Mouse (Mus musculus) cerebellum, adult 9-10 months (tissue): ENCODE results near the gene Tmsb15a.
A peak's percentile ranks its signal among the peaks of the same experiment; 100 is the strongest.
"Not testable (repeated sequence)": the region's sequence is repeated elsewhere in the genome, so short reads cannot be mapped to it uniquely, and the experiment has no call there.

Experiments used
- DNase-seq: peaks from one replicate; pipeline ENCODE4 v3.0.0; 2022

Gene Tmsb15a

DNA sequence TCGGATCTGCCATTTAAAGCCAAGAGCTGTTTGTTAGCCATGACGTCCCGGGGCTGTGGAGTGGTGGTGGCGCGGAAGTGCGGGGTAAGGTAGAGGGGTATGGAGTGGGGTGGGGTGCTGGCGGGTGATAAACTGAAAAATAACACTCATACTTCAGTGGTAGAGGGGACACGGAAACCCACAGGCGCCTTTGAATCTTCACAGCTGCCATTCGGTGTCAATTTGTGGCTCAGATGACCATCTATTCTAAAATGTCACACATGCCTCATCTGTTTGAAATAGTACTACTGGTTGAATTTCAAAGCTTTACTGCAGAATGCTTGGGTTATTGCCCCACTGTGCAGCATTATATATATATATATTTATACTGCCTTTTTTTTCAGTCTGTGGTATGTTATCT is at the start of gene Tmsb15a:
Gene Tmsb15a (minus strand): TSS at position 101 of the 400 bp plus-strand sequence.
- no peak for DNase-seq

GRCm38 (mm10) chrX:135768565-135768964 is 43.5 kb upstream of the Tmsb15a start:
- DNase-seq, result no peak

DNA sequence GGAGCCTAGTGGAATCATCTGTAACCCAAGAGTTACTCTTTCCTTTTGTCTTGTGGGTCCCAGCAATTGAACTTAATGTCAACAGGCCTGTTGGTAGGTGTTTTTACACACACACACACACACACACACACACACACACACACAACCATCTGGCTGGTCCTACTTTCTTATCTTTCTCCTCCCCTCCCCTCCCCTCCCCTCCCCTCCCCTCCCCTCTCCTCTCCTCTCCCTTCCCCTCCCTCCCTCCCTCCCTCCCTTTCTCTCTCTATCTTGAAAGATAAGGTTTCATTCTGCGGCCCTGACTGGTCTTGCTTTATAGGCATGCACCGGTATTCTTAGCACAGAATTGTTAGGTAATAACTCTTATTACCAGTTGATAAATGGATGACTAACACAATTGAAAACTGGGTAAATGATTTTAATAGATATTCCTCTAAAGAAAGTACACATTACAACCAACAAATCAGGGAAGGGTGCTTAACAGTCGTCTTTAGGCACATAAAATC is 43.0 kb upstream of the Tmsb15a start:
- DNase-seq, result no peak

- peak; percentile 40 for DNase-seq
These were observed 36.6 kb upstream of the Tmsb15a start for GRCm38 (mm10) chrX:135761707-135762106.

GRCm38 (mm10) chrX:135752832-135753231 is 27.8 kb upstream of the Tmsb15a start:
- DNase-seq, result peak; percentile 77

DNA sequence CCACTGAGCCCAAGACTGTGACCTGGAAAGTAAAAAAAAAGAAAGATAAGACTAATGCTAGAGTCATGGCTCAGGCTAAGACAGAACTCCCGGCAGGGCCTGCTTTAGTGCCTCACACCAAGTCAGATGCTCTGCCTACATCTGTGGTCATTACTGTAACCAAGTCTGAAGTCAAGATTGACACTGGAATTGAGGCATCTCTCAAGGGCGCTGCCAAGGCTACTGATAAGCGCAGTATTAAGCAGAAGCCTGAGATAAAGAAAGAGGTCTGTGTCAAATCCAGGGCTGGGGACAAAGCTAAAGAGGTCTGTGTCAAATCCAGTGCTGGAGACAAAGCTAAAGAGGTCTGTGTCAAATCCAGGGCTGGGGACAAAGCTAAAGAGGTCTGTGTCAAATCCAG is 20.3 kb upstream of the Tmsb15a start:
- not testable (repeated sequence) for DNase-seq

DNA sequence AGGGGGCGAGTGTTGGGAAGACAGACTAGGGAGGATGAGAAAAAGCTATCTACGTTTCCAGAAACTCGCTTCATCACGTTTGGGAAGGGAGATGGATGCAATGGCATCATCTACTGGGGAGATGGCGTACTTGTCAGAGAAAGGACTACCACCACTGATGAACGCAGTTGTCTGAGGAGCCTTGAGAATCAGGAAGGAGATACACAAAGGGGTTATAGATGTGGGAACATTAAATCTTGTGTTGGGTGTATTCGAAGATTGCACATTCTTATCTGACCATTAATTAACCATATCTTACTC is 17.9 kb upstream of the Tmsb15a start:
- no peak for DNase-seq

GRCm38 (mm10) chrX:135742304-135743055 is 17.4 kb upstream of the Tmsb15a start, which contains the start of the genes Armcx5 and Gprasp1:
Gene Armcx5, plus strand, starts transcription at chrX:135742733.
Gene Gprasp1, plus strand, starts transcription at chrX:135742733.
- peak; percentile 93 for DNase-seq

- DNase-seq, result no peak
These were observed 13.9 kb upstream of the Tmsb15a start for GRCm38 (mm10) chrX:135738730-135739520.

- no peak for DNase-seq
These were observed 12.2 kb downstream of the Tmsb15a start for GRCm38 (mm10) chrX:135712845-135713244.

- no peak for DNase-seq
These were observed 20.7 kb downstream of the Tmsb15a start for GRCm38 (mm10) chrX:135704349-135704748.

DNA sequence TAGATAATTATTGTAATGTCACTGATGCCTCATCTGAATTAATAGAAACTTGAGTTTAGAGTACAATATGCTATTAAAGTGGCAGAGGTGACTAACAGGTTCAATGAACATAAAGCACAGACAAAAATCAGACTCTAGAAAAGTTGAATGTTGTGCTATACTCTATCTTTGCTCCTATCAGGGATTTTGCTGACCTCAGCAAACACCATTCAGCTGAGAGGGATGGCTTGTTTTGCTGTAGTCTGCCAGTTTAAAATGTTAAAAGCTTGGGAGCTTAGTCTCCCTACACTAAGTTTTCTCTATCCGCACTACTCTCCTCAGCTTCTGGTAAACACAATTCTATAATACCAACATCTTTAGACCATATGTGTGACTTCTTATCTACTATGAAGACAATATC is 21.9 kb downstream of the Tmsb15a start:
- DNase-seq, result no peak

DNA sequence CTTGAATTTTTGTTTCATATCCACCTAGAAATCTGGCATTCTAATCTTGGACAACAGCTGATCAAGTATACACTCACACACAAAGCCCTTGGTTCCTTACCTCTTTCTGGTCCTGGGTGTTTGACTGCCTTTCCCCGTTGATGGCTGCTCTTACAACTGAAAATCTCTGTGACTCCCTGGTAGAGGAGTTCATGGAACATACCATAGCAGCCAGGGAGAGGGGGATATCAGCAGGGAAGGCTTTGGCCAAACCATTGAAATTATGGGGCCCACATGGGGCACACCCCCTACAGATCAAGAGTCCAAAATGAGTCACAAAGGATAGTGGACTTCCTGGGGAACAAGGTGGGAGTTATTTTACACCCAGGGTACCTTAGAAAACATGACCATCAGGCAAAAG is 31.4 kb downstream of the Tmsb15a start, which contains the start of gene Tcp11x2:
Gene Tcp11x2 (minus strand): TSS at position 158 of the 400 bp plus-strand sequence.
- no peak for DNase-seq

DNA sequence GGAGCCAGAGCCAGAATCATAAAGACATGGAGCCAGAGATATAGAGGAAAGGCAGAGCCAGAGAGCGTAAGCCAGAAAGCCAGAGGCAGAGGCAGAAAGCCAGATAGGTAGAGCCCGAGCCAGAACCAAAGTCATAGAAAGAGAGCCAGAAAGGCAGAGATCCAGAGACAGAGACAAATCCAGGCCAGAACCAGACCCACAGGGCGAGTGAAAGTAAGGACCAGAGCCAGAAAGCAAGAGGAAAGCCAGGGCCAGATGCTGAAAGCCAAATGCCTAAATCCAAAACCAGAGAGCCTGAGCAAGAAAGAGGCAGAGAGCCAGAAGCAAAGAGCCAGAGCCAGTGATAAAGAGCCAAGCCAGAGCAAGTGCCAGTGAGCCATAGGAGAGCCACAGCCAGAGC is 37.3 kb downstream of the Tmsb15a start:
- DNase-seq, result no peak

DNA sequence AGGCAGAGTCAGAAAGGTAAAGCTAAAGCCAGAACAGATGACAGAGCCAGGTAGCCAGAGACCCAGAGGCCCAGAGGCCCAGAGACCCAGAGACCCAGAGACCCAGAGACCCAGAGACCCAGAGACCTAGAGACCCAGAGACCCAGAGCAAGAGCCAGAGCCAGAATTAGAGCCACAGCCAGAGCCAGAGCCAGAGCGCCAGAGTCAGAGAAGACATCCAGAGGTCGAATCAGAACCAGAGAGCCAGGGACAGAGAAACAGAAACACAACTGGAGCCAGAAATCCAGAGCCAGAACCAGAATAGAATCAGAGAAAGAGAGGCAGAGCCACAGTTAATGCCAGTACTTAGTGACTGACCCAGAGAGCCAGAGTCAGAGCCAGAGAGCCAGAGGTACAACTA is 43.2 kb downstream of the Tmsb15a start:
- no peak for DNase-seq
